Mouse (Mus musculus) gonadal fat pad, adult 2 months (tissue): Measurements from ENCODE around the gene Aox2. TPM values are rescaled to one million over a fixed set of nuclear protein-coding genes. Genes with fewer than 3 reads are reported as not detected.

Experiments used
- DNase-seq: peaks from one replicate; pipeline ENCODE4 v3.0.0-alpha.2; 2012; ENCODE audit warnings: low read depth
- polyA plus RNA-seq: library from polyadenylated mRNA; depleted of rRNA; stranded (reverse); fragments of >200 nt; gene quantifications from 2 replicates; pipeline ENCODE4 v1.2.3, GENCODE M21; 2012; rRNA removed

Aox2 gene
- polyA plus RNA-seq, 1 experiment, result not detected

DNA sequence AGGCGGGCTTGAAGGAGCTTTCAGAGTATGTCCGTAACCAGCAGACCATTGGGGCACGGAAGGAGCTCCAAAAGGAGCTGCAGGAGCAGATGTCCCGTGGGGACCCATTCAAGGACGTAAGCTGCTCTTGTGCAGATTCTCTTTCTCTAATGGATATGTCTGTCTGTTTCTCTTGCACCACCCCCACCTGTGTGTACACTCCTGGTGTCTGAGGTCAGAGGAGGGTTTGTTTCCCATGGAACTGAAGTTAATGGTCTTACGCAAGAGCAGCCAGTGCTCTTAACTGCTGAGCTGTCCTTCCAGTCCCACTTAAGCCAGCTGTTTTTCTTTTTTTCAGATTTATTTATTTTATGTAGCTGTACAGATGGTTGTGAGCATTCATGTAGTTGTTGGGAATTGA is 123.3 kb downstream of the Aox2 start:
- no peak for DNase-seq

DNA sequence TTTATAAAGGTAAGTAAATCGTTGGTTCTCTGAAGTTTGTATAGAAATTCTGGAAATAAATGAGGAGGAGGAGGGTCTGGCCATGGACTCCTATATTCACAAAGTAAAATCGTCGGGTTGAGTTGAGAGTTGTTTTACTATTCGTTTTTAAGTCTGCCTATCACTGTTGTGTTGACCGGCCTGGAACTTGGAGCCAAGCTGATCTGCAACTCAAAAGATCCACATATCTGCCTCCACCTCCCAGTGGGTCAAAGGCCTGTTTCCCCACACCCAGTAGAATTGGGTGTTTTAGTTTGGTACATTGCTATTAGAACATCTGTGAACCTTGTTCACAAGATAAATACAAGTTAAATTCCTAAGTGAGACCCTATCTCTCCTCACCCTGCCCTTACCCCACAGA is 125.6 kb downstream of the Aox2 start:
- no peak for DNase-seq

DNA sequence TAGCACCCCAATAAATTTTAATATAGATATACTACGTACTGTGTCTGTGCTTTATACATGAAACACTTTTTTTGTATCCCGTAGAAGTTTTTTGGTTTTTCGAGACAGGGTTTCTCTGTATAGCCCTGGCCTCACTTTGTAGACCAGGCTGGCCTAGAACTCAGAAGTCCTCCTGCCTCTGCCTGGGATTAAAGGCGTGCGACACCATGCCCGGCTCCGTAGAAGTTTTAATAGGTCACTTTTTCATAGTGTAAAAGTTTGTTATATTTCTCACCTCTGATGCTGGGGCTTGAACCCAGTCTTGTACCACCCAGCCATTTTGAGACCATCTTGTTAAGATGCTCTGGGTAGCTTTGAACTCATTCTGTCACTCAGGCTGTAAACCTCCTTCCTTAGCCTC is 129.2 kb downstream of the Aox2 start:
- no peak for DNase-seq

DNA sequence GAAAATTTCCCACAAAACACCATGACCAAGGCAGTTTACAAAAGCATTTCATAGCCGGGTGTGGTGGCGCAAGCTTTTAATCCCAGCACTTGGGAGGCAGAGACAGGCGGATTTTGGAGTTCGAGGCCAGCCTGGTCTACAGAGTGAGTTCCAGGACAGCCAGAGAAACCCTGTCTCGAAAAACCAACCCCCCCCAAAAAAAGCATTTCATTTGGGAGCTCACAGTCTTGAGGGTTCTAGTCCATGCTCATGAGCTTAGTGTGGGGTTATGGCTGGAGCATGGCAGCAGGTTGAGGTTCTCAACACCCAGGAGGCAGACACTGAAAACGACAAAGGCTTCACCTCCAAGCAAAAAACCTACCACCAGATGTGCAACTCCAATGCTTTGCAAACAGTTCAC is 130.0 kb downstream of the Aox2 start:
- DNase-seq, result no peak

DNA sequence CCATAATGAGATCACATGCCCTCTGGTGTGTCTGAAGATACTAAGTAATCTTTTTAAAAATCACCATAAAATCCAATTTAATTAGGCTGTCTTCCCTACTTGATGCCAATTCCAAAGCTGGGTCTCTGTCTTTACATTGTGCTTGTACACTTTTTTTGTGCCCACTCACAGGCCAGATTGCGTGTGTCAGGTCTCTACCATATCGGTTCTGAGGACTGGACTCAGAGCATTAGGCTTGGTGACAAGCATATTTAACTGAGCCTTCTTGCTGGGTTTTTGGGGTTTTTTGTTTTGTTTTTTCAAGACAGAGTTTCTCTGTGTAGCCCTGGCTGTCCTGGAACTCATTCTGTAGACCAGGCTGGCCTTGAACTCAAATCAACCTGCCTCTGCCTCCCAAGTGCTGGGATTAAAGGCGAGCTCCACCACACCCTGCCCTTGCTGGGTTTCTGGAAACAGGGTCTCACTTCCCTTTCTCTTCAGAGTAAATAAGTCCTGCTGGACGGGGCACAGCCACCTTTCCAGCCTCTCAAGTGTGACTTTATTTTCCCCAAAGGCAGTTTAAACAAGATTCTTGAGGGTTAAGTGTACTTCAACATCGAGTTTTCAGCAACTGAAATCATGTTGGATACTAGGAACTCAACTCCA is 131.5 kb downstream of the Aox2 start:
- no peak for DNase-seq

DNA sequence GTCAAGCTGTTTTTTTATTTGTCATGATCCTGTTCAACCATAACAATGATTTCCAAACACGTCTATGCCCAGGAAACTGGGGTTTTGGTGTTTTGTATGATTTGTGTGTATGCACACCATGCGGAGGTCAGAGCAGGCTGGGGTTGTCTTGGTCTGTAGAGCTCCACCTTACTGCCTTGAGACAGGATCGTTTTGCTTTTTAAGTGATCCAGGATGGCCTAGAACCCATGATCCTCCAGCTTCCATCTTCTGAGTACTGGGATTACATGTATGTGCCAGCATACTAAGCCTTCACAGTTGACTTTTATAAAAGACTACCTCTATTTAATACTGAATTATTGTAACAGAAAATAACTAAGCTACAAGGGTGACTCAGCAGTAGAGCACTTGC is 132.1 kb downstream of the Aox2 start:
- DNase-seq, result no peak

DNA sequence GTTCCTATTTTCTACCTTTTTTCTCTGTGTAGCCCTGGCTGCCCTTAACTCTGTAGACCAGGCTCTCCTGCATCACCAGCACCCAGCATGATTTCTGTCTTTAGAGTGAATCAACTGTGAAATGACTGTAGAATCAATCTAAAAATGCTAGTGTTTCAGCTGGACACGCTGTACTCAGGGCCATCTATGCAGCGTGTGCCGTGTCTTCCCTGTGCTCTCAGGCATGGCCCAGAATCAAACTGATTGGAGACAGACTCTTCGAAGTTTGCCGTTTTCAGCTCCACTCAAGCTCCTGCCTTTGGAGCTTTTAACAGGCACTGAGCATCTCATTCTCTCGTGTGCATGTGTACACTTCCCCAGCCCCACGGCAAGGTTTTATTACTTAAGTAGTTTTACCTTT is 132.7 kb downstream of the Aox2 start:
- DNase-seq, result no peak

DNA sequence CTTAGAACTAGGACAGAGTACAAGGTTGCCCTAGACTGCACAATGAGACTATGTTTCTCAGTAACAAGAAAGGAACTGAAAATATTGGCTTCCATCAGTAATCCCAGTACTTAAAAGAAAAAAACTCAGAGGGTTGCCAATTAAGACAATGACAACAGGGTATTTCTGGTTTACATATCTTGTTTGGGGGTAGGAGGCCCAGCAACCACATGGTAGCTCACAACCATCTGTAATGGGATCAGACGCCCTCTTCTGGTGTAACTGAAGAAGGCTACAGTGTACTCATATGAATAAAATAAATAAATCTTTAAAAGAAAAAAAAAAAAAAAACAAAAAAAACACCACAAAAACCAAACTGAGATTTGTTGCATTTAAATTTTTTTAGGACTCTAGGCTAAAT is 137.3 kb downstream of the Aox2 start:
- no peak for DNase-seq

DNA sequence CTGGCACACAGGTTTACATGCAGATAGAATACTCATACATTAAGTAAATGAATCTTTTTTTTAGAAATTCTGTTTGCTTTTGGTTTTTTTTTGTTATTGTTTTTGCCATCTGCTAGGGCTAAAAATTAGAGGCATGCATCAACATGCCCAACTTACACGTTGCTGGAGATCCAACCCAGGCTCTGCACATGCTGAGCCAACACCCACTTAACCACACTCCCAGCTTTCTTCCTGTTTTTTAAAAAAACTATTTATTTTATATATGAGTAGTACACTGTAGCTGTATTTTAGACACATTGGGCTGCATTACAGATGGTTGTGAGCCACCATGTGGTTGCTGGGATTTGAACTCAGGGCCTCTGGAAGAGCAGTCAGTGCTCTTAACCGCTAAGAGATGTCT is 137.9 kb downstream of the Aox2 start:
- no peak for DNase-seq

DNA sequence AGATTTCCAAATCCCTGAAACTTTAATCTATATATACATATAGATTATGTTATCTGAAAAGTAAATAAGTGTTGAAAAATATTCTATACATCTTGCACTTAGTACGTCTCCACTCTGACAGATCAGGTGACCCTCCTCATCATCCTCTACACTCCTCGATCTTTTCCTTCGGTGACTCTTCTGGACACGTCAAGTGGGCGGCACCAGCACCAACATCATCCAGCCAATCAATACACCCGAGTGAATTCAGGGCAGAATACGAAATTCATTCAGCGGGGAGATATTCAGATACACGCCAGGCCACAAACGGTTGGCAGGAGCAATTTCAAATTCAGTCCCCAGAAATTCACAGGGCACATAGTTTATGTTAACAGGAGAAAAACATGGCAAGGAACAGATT is 141.9 kb downstream of the Aox2 start:
- no peak for DNase-seq

DNA sequence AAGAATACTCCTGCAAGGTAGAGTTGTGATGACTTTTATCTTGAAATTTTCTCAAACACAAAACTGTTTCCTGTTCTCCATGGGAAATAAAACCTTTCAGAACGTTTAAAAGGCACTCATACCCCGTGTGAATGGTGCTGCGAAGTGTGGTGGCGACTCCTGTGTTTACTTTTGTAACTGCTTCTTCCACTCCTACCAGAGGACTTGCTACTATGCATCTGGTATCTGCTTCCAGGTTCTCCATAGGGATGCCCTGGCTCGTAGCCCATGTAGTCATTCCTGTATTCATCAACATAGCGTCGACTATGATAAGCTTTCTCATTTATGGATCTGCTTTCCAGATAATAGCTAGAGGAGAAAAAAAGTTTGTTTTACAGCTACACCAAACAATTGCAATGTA is 142.8 kb downstream of the Aox2 start:
- no peak for DNase-seq

DNA sequence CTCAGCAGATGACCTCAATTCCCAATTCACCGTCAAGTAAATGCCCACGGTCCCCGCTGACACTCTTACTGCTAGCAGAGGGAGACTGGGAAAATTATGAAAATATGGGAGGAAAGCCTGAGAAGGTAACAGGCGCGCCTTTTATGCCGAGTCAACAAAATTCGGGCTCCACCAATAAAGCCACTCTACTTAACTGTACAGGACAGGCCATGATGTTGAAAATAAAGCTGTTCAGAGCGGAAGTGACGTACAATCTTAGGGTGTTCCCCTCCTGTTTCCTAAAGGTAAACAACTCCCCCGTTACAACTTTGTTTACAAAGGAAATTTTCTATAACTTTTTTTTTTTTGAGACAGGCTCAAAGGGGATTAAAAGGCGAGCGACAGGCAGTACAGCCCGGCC is 144.8 kb downstream of the Aox2 start:
- no peak for DNase-seq

DNA sequence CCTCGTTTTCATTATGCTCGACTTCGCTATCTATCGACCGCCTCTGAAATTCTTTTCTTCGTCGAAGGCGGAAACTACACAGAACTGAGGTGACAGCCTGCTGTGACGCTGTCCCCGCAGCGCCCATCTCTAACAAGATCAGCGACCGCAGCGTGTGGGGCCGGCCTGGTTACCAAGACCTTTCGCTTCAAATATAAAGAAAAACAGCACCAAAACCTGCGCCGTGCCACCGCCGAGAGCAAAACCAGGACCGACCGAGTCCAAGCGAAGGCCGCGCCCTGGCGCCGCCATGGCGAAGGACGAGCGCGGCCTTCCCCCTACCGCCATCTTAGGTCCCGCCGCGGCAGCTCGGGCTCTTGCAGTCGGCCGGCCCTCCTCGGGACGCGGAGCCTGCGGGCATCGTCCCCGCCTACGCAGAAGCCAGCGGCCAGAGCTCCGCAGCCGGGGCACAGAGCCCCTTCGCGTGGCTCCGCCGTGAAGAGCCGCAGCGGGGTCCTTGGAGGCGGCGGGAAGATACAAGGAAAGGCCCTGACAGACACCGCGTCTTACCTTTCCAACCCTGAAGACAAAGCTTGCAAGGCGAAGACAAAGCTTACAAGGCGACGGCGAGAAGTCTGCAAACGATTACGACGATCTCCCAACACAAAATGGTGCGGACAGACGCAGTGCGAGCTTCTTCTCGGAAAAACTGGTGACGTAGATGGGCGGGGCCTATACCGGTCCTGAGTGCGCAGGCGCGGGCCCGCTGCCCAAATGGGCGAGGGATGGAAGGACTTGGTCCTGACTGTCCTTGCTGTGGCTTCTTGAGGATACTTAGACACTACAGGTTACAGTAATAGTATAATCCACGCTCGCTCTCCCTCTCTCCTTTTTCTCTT is 145.5 kb downstream of the Aox2 start, which contains the start of gene Clk1:
Clk1 (minus strand) TSS at position 696 of the 878 bp plus-strand sequence.
- DNase-seq, result no peak

DNA sequence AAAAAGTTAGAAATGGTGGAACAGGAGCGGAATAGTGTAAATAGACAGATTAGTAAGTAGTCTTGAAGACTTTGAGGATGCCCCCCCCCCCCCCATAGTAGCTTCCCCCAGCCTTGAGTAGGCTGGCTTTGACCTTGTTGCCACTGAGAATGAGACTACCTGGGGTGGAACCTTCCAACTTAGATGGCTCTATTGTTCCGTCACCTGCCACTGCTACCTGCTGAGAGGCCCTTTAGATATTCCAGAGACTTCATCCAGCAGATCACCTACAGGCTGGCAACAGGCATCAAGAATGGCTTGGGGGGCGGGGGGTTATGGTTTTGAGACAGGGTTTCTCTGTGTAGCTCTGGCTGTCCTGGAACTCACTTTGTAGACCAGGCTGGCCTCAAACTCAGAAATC is 146.4 kb downstream of the Aox2 start:
- no peak for DNase-seq

Other genes starting within 250 kb of the Aox2 start
- gene Aox1, start 248.4 kb upstream of the Aox2 start, polyA plus RNA-seq, result 20.7 and 23.5 TPM in 2 replicates
- gene Aox3, start 165.2 kb upstream of the Aox2 start, polyA plus RNA-seq, result 1.1 and 1.5 TPM in 2 replicates
- gene Aox4, start 67.9 kb upstream of the Aox2 start, polyA plus RNA-seq, result not detected in 2 replicates
- gene Bzw1, start 114.6 kb downstream of the Aox2 start, polyA plus RNA-seq, result 30.1 and 32.5 TPM in 2 replicates
- gene Clk1, start 145.7 kb downstream of the Aox2 start, polyA plus RNA-seq, result 73.2 and 91.3 TPM in 2 replicates
- 16.3 and 20.2 TPM in 2 replicates for gene Nif3l1, start 166.8 kb downstream of the Aox2 start, polyA plus RNA-seq
- gene Ppil3, start 167.2 kb downstream of the Aox2 start, polyA plus RNA-seq, result 15.0 and 20.8 TPM in 2 replicates
- 10.5 and 16.7 TPM in 2 replicates for gene Orc2, start 226.8 kb downstream of the Aox2 start, polyA plus RNA-seq